Mouse (Mus musculus): ENCODE data around the gene Flvcr1.

GRCm38 (mm10) chr1:190962760-190963159 is 63.2 kb downstream of the Flvcr1 start:
- no peak for TF ChIP-seq CTCF (IDR thresholded peaks at IDR 0.05; ENCODE audit: borderline replicate concordance, control insufficient read depth, extremely low read depth, insufficient read depth, low read length, poor library complexity)
- TF ChIP-seq POLR2A (IDR thresholded peaks at IDR 0.05; ENCODE audit: control insufficient read depth, extremely low read depth, insufficient read depth, low read length, poor library complexity), result no peak
